Mouse (Mus musculus) liver, embryonic 13.5 days (tissue): ENCODE data around the gene Shtn1. TPM values are rescaled to one million over a fixed set of nuclear protein-coding genes. Genes with fewer than 3 reads are reported as not detected.
A peak's percentile ranks its signal among the peaks of the same experiment; 100 is the strongest.

ENCODE experiments used
- ATAC-seq: fragments of 200-750 bp; cut with Nextera tagmentation; 2 replicates; pipeline ENCODE4 v1.8.0; 2017; ENCODE audit warnings: low read depth, mild to moderate bottlenecking, moderate number of reproducible peaks, moderate library complexity
- DNase-seq: peaks from one replicate; pipeline ENCODE4 v3.0.0; 2022
- H3K27ac ChIP-seq: fragments of 300-500 bp; sonication (generic); 2 replicates; pipeline ENCODE4 v1.5.1; 2015; ENCODE audit warnings: moderate library complexity, mild to moderate bottlenecking, inconsistent platforms
- H3K27me3 ChIP-seq: fragments of 300-500 bp; sonication (generic); 2 replicates; pipeline ENCODE4 v1.6.1; 2015; ENCODE audit warnings: mild to moderate bottlenecking, inconsistent platforms
- H3K36me3 ChIP-seq: fragments of 300-500 bp; sonication (generic); 2 replicates; pipeline ENCODE4 v1.6.1; 2015; ENCODE audit warnings: mild to moderate bottlenecking, inconsistent platforms
- H3K4me1 ChIP-seq: fragments of 300-500 bp; sonication (generic); replicated peaks from 2 replicates; pipeline ENCODE4 v1.6.1; 2015; ENCODE audit warnings: inconsistent platforms
- H3K4me2 ChIP-seq: fragments of 300-500 bp; sonication (generic); 2 replicates; pipeline ENCODE4 v1.6.1; 2015; ENCODE audit warnings: inconsistent platforms, mild to moderate bottlenecking, moderate library complexity
- H3K4me3 ChIP-seq: fragments of 300-500 bp; sonication (generic); replicated peaks from 2 replicates; pipeline ENCODE4 v1.5.1; 2015; ENCODE audit warnings: mild to moderate bottlenecking, inconsistent platforms
- H3K9ac ChIP-seq: fragments of 300-500 bp; sonication (generic); 2 replicates; pipeline ENCODE4 v1.6.1; 2015; ENCODE audit warnings: mild to moderate bottlenecking, inconsistent platforms
- H3K9me3 ChIP-seq: fragments of 300-500 bp; sonication (generic); replicated peaks from 2 replicates; pipeline ENCODE4 v1.6.1; 2016; ENCODE audit warnings: inconsistent platforms
- WGBS: fragments of 180-500 bp; shearing (Covaris S2); methylation state at CpG from one replicate; pipeline ENCODE4 v1.1.7; 2015; ENCODE audit not compliant: insufficient replicate concordance; 5-methylcytosine and 5-hydroxymethylcytosine counted together
- polyA plus RNA-seq: library from polyadenylated mRNA; unstranded; fragments of >200 nt; fragmentation: Nextera tagmentation; extraction: Ambion mirVana; gene quantifications from 2 replicates; pipeline ENCODE4 v1.2.1, GENCODE M21; 2015

Gene Shtn1
- polyA plus RNA-seq = 0.45 and 0.60 TPM in 2 replicates

GRCm38 (mm10) chr19:59075472-59076101 lies at the start of gene Shtn1:
TSS of gene Shtn1 (minus strand) at chr19:59076100.
- Histone ChIP-seq H3K4me3 (peak within 1 kb of the TSS; percentile 52), H3K9me3 (no peaks in the 10 kb centered on the region), H3K36me3 (no peaks in the 10 kb centered on the region), H3K4me2 (peak within 1 kb of the TSS; percentile 66), H3K27me3 (peaks cover 48% of the 10 kb centered on the region), H3K4me1 (peaks cover 3% of the 10 kb centered on the region; the same call in 1 of the 2 replicates), H3K9ac (no peak within 1 kb of the TSS), H3K27ac (no peak within 1 kb of the TSS)
- DNase-seq (no peak), ATAC-seq (no peak)
- WGBS = under 1% methylated on average over 44 of the region's 46 CpGs

GRCm38 (mm10) chr19:59114152-59114551 lies 38.3 kb upstream of the Shtn1 start:
- Histone ChIP-seq H3K9ac (no peak overlapping the region), H3K27ac (no peak overlapping the region), H3K36me3 (no peaks in the 10 kb centered on the region), H3K4me2 (0 out of 2 replicates have a peak overlapping the region, but pooled peaks have one; percentile 17), H3K4me1 (no peaks in the 10 kb centered on the region), H3K9me3 (no peaks in the 10 kb centered on the region), H3K27me3 (no peaks in the 10 kb centered on the region), H3K4me3 (no peak overlapping the region)
- WGBS = 56% methylated on average over 4 of the region's 4 CpGs
- no peak for DNase-seq
- no peak for ATAC-seq

GRCm38 (mm10) chr19:59109937-59110336 lies 34.0 kb upstream of the Shtn1 start:
- ATAC-seq = no peak
- no peak overlapping the region for H3K27ac ChIP-seq

GRCm38 (mm10) chr19:59098315-59098714 lies 22.4 kb upstream of the Shtn1 start:
- Histone ChIP-seq H3K4me2 (no peak overlapping the region), H3K9ac (no peak overlapping the region), H3K27ac (no peak overlapping the region), H3K4me1 (no peaks in the 10 kb centered on the region), H3K9me3 (no peaks in the 10 kb centered on the region), H3K36me3 (no peaks in the 10 kb centered on the region), H3K4me3 (no peak overlapping the region), H3K27me3 (no peaks in the 10 kb centered on the region)
- DNase-seq = no peak
- ATAC-seq = no peak
- WGBS = 36% methylated on average over 1 of the region's 1 CpGs

More at GRCm38 (mm10) chr19:59109937-59110336, 34.0 kb upstream of the Shtn1 start:
- H3K4me3 ChIP-seq = no peak overlapping the region
- no peaks in the 10 kb centered on the region for H3K27me3 ChIP-seq
- no peak for DNase-seq
- no peaks in the 10 kb centered on the region for H3K4me1 ChIP-seq
- no peak overlapping the region for H3K9ac ChIP-seq
- no peak overlapping the region for H3K4me2 ChIP-seq
- no peaks in the 10 kb centered on the region for H3K36me3 ChIP-seq
- H3K9me3 ChIP-seq = no peaks in the 10 kb centered on the region
- 32% methylated on average over 1 of the region's 1 CpGs for WGBS

GRCm38 (mm10) chr19:59092295-59092694 lies 16.4 kb upstream of the Shtn1 start:
- Histone ChIP-seq H3K4me3 (no peak overlapping the region), H3K36me3 (no peaks in the 10 kb centered on the region), H3K4me1 (no peaks in the 10 kb centered on the region), H3K9me3 (no peaks in the 10 kb centered on the region), H3K27ac (no peak overlapping the region), H3K4me2 (no peak overlapping the region), H3K27me3 (no peaks in the 10 kb centered on the region), H3K9ac (no peak overlapping the region)
- no peak for ATAC-seq
- 72% methylated on average over 7 of the region's 7 CpGs for WGBS
- no peak for DNase-seq

GRCm38 (mm10) chr19:59090337-59090736 lies 14.4 kb upstream of the Shtn1 start:
- Histone ChIP-seq H3K4me2 (no peak overlapping the region), H3K4me3 (no peak overlapping the region), H3K27me3 (no peaks in the 10 kb centered on the region), H3K9me3 (no peaks in the 10 kb centered on the region), H3K27ac (no peak overlapping the region), H3K36me3 (no peaks in the 10 kb centered on the region), H3K4me1 (no peaks in the 10 kb centered on the region), H3K9ac (no peak overlapping the region)
- no peak for DNase-seq
- 10% methylated on average over 1 of the region's 1 CpGs for WGBS
- no peak for ATAC-seq

GRCm38 (mm10) chr19:59084296-59084695 lies 8.4 kb upstream of the Shtn1 start:
- Histone ChIP-seq H3K4me2 (no peak overlapping the region), H3K27ac (no peak overlapping the region), H3K9ac (no peak overlapping the region), H3K4me3 (no peak overlapping the region), H3K4me1 (no peaks in the 10 kb centered on the region), H3K27me3 (no peaks in the 10 kb centered on the region), H3K9me3 (no peaks in the 10 kb centered on the region), H3K36me3 (no peaks in the 10 kb centered on the region)
- 32% methylated on average over 4 of the region's 4 CpGs for WGBS
- DNase-seq (no peak), ATAC-seq (no peak)

GRCm38 (mm10) chr19:59076131-59076530 lies 231 bp upstream of the Shtn1 start:
- H3K4me3 ChIP-seq = no peak overlapping the region
- peaks cover 48% of the 10 kb centered on the region for H3K27me3 ChIP-seq
- no peak for ATAC-seq
- H3K9ac ChIP-seq = no peak overlapping the region
- no peak for DNase-seq
- WGBS = 9% methylated on average over 5 of the region's 5 CpGs
- H3K9me3 ChIP-seq = no peaks in the 10 kb centered on the region
- H3K27ac ChIP-seq = no peak overlapping the region
- H3K36me3 ChIP-seq = no peaks in the 10 kb centered on the region
- H3K4me1 ChIP-seq = peaks cover 3% of the 10 kb centered on the region; the same call in 1 of the 2 replicates
- no peak overlapping the region for H3K4me2 ChIP-seq

- DNase-seq (no peak), ATAC-seq (no peak)
- 2% methylated on average over 46 of the region's 46 CpGs for WGBS
- Histone ChIP-seq H3K9ac (no peak overlapping the region), H3K4me1 (peaks cover 3% of the 10 kb centered on the region; the same call in 1 of the 2 replicates), H3K9me3 (no peaks in the 10 kb centered on the region), H3K4me2 (peak overlapping the region; percentile 66), H3K36me3 (no peaks in the 10 kb centered on the region), H3K27ac (no peak overlapping the region), H3K4me3 (peak overlapping the region; percentile 52), H3K27me3 (peaks cover 48% of the 10 kb centered on the region)
Observed at GRCm38 (mm10) chr19:59074841-59075471, 944 bp downstream of the Shtn1 start.

GRCm38 (mm10) chr19:59074381-59074780 lies 1.5 kb downstream of the Shtn1 start:
- H3K9ac ChIP-seq = no peak overlapping the region
- DNase-seq (no peak), ATAC-seq (no peak)
- whole genome bisulfite sequencing = 38% methylated on average over 3 of the region's 3 CpGs
- peaks cover 48% of the 10 kb centered on the region for H3K27me3 ChIP-seq
- H3K27ac ChIP-seq = no peak overlapping the region
- no peak overlapping the region for H3K4me2 ChIP-seq
- H3K36me3 ChIP-seq = no peaks in the 10 kb centered on the region
- no peak overlapping the region for H3K4me3 ChIP-seq
- H3K9me3 ChIP-seq = no peaks in the 10 kb centered on the region
- H3K4me1 ChIP-seq = peaks cover 3% of the 10 kb centered on the region; the same call in 1 of the 2 replicates

GRCm38 (mm10) chr19:59073006-59073405 lies 2.9 kb downstream of the Shtn1 start:
- H3K4me3 ChIP-seq = no peak overlapping the region
- peaks cover 48% of the 10 kb centered on the region for H3K27me3 ChIP-seq
- ATAC-seq = no peak
- H3K9me3 ChIP-seq = no peaks in the 10 kb centered on the region
- H3K27ac ChIP-seq = no peak overlapping the region
- H3K4me2 ChIP-seq = no peak overlapping the region
- no peak for DNase-seq
- H3K9ac ChIP-seq = no peak overlapping the region
- peaks cover 3% of the 10 kb centered on the region; the same call in 1 of the 2 replicates for H3K4me1 ChIP-seq
- H3K36me3 ChIP-seq = no peaks in the 10 kb centered on the region
- WGBS = 70% methylated on average over 6 of the region's 6 CpGs

- H3K9me3 ChIP-seq = no peaks in the 10 kb centered on the region
- no peak overlapping the region for H3K4me2 ChIP-seq
- 43% methylated on average over 2 of the region's 2 CpGs for WGBS
- H3K27me3 ChIP-seq = peaks cover 40% of the 10 kb centered on the region
- H3K4me3 ChIP-seq = no peak overlapping the region
- no peaks in the 10 kb centered on the region for H3K36me3 ChIP-seq
- peaks cover 3% of the 10 kb centered on the region; the same call in 1 of the 2 replicates for H3K4me1 ChIP-seq
- no peak for DNase-seq
- no peak overlapping the region for H3K9ac ChIP-seq
- no peak overlapping the region for H3K27ac ChIP-seq
- no peak for ATAC-seq
Observed at GRCm38 (mm10) chr19:59071979-59072378, 3.9 kb downstream of the Shtn1 start.
